Mouse (Mus musculus): ENCODE results near the gene Habp4. TPM values are rescaled to one million over a fixed set of nuclear protein-coding genes. Genes with fewer than 3 reads are reported as not detected.

Habp4 gene
- total and polyA plus RNA-seq, 3 experiments = 20.9 to 37.5 (median 25.0) TPM

DNA sequence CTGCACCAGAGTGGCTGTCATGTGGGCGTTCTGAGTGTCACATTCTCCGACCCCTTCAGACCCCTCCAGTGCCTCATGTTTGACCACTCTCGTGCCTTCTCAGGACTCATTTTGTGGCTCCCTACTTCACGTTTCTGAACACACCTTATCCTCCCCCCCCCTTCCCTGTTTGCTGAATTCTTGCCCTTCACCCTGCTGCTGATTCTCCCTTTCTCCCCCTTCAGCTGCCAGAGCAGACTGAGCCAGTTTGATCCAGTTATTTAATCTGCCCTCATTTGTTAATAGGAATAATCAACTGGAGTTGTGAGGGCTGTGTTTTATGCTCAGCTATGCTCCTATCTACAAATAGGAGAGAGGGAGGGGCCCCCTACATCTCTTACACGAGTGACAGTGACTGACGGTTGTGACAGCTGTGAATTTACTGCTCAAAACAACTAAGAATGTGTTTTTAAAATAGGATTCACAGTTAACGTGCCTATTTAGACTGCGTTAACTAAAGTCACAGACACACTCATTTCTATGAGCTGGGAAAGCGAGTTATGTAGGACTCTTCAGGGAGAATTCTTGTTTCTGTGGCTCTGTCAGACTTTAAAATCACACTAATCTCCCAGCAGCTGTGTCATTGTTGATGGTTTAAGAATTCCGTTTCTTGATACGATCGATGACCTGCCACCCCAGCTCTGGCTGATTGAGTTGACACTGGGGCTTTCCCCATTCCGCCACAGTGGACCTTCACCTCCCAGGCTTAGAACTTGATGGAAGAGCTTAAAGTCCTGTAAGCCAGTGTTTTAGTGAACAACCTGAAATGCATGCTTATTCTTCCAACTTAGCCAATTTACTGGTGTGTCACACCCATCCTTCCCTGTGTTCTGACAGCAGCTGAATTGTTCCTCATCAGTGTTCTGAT lies 17.4 kb downstream of the Habp4 start:
- no peak for DNase-seq

DNA sequence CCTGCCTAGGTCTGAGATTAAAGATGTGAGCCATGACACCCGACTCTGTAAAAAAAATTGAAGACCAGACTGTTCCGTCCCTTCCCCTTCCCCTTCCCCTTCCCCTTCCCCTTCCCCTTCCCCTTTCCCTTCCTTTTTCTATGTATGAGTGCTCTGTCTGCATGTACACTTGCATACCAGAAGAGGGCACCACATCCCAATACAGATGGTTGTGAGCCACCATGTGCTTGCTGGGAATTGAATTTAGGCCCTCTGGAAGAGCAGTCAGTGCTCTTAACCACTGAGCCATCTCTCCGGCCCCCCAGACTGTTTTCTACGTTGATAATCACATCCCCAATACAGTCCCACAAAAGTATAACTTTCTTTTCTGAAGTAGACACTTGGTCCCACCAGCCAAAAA lies 18.7 kb downstream of the Habp4 start:
- no peak for DNase-seq

DNA sequence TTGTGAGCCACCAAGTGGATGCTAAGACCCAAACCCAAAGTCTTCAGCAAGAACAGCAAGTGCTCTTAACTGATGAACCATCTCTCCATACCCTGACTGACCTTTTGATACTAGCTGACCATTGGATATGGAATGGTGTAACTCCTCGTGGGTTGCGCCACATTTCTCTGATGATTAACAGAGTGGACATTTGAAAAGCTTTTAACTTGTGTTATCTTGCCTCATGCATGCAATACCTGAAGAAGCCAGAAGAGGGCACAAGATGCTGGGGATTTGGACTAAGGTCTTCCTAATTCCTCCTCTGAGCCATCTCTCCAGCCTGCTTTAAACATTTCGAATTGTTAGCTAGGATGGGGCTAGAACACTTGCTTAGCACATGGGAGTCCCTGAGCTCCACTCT lies 19.3 kb downstream of the Habp4 start:
- peak; percentile 79 for DNase-seq

DNA sequence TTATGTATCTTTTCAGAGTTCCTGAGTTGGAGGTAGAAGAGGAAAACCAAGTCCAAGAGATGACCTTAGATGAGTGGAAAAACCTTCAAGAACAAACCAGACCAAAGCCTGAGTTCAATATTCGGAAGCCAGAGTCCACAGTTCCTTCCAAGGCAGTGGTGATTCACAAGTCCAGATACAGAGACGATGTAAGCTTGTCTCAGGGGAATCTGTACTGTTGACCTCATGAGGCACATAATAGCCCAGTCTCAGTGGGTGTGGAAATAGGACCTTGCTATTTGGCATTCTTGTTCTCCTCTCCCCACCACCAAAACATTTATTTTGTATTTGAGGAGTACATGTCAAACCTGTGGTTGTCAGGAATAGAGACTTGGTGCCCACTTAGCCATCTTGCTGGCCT lies 20.5 kb downstream of the Habp4 start:
- DNase-seq = no peak

DNA sequence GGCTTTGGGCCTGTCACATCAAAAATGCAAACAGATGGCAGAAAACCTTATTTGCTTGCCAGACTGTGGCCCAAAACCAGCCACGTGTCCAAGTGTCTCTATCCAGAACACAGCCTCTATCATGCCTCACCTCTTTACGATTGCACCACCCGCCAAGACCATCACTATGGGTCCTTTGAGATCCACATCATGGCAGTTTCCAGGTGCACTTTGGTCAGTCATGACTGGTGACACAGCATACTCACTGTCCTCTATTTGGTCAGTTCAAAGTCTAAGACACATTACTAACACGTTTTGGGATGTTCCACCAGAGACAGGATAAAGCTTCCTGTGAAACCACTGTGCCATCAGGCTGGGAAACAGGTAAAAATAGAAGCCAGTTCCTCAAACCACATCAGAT lies 22.0 kb downstream of the Habp4 start:
- DNase-seq = no peak

DNA sequence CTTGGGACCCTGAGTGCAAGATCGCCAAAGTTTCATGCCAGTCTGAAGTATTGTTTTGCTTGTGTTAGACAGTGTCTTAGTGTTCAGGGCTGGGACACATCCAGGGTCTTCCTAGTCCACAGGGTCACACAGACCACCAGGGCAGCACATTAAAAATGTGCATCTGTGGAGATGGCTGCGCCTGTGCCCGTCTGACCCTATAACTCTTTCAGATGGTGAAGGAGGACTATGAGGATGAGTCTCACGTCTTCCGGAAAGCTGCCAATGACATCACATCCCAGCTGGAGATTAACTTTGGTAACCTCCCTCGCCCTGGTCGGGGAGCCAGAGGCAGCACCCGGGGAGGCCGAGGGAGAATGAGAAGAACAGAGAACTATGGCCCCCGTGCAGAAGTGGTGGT lies 22.7 kb downstream of the Habp4 start:
- DNase-seq = no peak

DNA sequence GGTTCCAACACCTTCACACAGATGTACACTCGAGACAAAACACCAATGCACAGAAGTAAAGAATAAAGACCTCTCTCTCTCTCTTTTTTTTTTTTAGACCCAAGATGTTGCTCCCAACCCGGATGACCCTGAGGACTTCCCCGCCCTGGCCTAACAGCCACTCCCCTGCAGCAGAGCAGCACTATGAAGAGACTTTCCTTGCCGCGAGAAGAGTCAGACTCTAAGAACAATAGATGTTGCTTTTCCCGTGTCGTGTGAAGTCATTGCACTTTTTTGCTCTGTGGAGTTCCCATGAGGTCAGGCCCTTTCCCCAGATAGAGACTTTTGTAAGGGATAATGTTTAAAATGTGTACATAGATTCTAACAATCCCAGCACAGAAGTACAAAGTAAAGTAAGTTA lies 23.6 kb downstream of the Habp4 start:
- no peak for DNase-seq

DNA sequence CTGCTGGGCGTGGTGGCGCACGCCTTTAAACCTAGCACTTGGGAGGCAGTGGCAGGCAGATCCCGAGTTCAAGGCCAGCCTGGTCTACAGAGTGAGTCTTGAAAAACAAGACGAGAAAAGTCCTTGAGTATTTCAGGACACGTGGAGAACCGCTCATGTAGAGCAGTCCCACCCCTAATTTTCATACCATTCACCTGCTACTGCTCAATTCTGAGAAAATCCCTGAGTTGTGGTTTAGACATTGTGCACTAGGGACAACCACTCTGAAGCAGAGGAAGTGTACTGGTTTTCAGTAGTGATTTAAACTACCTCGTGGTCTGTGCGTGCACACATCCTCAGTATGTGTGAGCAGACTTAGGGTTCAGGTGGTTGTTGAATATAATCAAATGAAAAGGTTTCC lies 24.0 kb downstream of the Habp4 start:
- DNase-seq = no peak

DNA sequence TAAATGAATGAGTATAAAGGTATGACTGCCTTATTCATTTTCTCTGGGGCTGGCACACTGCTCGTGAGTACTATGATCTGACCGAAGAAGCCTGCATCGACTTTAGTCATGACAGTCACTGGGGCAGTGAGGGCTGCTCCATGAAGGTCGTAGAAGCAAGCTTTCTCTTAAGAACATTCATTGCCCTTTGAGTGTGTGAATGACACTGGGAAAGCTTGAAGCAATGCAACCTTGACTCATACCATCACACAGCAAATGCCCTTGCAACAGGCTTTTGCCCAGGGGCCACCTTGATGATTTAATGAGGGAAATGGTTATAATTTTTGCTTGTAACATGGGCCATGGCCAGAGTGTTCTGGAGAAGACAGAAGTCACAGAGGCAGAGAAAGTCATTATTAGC lies 24.9 kb downstream of the Habp4 start:
- DNase-seq = peak; percentile 65

DNA sequence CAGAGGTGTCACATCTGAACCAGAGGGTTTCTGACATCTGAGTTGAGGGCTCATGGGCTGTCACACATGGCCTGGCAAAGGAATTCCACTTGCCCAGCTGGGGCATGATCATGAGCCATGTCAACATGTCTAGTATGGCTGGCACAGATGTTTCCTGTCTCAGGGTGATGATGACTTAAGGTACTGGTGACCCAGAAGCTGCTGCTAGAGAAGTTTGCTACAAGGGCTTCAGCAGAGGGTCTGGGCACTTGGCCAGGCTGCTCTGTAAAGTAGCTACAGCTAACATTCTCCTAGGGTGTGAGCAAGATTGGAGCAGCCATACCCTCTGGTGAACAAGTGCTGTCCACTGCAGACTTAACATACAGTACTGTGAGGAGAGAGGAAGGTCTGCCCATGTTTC lies 25.4 kb downstream of the Habp4 start:
- no peak for DNase-seq

DNA sequence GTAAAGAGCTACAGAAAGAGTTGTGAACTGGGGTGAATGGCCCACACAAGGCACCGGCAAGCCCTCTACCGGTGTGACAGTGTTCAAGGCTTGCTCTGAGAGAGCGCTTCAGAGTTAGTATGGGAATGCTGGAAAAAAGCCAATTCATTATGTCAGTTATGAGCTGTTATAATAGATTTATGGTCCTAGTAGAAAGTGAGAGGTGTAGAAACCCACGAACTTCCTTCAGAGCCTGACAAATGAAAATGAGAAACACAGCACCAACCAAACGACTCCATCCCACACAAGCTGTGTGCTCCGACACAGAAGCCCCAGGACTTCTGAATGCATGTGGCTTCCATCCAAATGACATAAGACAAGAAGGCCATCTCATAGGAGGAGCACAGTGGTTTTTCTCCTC lies 36.3 kb downstream of the Habp4 start:
- DNase-seq = no peak

DNA sequence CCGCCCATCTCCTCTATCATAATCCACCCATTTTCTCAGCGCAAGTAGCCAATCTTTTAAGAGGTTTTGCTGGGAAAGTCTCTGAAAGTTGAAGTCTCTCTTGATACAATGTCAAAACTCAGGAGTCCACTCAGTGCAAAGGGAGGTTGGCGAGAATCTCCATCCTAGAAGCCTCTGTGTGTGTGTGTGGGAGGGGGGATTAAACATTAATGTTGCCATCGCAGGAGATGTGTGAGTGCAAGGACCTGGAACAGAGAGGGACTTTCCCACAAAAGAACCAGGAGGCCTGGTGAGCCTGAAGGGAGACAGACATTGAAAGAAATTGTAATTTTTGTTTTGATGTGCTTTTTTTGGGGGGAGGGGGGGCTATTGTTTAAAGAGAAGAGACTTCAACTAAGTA lies 36.7 kb downstream of the Habp4 start:
- DNase-seq = no peak

DNA sequence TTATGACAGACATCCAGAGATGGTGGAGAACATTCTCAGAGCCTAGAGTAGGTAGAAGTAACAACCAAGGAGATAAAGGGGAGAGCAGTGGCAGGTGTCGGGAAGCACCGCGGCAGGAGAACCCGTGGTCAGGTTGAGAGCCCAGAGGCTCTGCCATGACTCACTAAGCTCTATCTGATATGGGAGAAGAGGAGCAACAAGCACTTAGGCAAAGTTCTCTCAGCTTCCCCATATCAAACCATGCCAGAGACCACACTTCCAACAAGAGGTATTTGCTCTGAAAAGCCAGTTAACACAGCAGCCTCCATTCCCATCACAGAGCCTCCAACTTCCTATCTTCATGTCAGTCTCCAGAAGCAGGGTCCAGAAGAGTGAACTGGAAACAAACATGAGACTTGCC lies 39.3 kb downstream of the Habp4 start:
- DNase-seq = no peak

DNA sequence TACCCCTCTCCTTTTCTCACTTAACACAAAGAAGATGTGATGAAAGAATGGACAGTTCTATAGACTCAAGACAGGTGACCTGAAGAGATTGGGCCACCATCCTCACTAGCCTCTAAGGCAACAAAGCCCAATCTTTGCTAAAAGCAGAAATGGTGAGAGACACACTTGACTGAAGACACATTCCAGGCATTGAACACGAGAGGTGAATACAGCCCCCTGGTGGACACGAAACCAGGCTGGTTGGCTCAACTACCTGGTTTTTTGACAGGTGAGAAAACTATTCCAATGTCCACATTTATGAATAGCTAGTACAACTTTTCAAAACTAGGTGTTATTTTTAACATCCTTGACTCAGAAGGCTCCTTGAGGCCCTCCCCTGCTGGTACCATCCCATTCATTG lies 43.1 kb downstream of the Habp4 start:
- no peak for DNase-seq

DNA sequence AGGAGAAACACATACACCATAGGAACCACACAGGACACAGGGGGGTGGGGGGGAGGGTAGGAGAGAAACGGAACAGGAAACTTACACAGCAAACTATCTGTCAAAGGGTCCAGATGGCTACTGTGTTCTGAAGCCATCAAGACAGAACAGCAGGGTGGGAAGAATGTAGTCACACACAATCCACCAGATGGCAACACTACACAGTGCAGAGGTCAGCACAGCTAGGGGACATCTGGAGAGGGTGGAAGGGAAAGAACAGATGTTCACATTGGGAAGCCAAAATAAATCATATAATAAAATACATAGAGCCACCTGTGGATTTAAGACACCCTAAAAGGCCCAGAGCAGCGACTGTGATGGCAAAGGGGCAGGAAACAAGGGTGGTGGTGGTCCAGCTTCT lies 43.6 kb downstream of the Habp4 start:
- DNase-seq = no peak

DNA sequence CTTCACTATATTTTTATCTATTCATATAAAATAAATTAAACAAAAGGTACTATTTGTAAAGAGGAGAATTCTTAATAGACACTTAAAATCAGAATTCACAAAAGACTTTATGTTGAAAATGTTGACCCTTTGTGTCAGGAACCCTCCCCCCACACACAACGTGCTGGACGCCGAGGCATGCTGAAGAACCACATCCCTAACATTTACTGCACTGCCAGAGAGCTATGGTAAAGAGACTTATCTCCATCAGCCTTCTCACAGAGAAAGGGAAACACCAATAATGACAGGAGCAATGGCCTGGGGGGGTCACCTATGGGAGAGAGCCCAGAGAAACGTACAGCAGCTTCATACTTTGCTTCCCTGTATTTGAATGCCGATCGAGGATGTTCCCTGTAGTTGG lies 46.5 kb downstream of the Habp4 start:
- no peak for DNase-seq

DNA sequence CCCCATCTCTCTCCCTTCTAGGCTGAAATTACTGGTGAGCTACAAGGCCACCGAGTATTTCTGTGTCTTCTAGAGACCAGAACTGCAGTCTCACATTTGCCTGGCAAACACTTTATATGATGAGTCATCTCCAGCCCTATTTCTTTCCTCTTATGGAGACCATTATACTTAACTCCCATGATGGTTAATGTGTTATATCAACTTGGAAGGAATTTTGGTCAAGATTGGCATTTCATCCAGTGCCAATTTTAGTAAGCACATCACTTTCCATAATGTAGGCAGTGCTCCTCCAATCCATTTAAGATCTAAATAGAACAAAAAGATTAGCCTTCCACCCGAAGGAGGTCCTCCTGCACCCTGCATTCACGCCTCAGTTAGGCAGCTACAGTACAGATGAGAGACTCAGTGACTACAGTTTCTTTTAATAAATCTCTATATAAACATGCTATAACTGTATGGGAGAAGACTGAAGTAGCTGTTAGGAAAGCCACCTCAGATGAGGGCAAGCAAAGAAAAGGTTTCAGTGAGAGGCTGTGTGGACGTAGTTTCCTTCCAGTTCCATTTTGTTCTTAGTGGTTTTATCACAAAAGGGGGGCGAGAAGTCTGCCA lies 50.5 kb downstream of the Habp4 start:
- DNase-seq = no peak

DNA sequence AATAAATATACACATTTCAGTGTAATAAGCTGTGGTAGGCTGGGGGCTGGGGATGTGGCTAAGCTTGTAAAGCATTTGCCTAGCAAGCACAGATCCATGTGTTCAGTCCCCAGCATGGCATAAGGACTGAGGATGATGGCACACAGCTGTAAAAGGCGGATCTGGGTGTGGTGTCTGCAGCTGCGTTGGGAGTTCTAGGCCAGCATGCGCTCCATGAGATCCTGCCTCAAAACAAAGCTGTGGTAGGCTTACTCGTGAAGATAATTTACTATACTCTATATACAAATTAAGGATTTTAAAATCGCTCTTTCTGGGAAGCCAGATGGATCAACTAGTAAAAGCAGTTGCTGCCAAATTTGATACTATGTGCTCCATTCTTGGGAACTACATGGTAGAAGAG lies 53.3 kb downstream of the Habp4 start:
- DNase-seq = no peak

DNA sequence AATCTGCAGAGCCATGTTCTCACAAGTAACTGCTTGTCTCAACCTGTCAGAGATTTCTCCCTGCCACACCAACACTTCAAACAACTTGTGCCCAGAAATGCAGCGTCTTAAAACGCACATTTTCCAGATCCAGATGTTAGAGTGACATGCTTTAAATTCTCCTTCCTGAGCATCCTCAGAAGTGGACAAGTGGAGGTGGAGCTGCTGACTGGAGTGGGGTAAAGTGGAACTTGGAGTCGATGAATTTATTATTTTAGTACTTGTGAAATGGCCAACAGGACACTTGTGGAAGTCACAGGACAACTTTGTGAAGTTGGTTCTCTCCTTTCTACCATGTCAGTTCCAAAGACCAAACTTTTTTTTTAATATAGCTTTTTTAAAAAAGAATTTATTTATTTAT lies 64.1 kb downstream of the Habp4 start:
- DNase-seq = no peak

DNA sequence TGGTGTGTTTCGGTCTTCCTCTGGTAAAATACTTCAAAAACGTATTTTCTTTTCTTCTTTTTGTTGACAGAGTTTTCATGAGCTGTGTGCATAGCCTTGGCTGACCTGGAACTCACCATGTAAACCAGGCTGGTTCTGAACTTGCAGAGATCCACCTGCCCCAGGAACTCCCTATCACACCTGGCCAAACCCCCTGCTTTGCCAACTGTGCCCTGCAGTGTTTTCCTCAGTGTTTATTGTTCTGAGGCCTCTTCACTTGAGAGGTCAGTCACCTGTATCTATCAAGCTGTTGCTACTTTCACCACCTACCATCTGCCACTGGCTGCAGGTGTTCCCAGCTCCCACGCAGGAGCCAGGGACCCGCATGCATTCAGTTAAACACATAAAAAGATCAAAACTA lies 65.1 kb downstream of the Habp4 start:
- DNase-seq = no peak

DNA sequence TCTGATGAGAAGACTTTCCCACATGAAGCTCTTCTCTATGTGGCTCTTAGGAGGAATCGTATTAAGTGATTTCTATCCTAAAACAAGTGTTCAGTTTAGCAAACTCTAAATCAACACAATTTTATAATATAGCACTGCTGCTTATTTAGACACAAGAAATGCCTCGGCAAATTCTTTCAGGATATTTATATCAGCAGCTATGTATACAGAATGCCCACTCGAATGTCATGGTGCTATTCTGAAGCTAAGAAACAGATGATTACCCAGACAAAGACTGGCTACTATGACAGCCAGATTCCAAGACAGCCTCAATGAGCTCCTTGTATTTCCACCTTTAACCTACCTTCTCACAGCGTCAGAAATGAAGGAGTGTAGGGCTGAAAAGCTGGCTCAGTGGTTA lies 71.5 kb downstream of the Habp4 start:
- no peak for DNase-seq

DNA sequence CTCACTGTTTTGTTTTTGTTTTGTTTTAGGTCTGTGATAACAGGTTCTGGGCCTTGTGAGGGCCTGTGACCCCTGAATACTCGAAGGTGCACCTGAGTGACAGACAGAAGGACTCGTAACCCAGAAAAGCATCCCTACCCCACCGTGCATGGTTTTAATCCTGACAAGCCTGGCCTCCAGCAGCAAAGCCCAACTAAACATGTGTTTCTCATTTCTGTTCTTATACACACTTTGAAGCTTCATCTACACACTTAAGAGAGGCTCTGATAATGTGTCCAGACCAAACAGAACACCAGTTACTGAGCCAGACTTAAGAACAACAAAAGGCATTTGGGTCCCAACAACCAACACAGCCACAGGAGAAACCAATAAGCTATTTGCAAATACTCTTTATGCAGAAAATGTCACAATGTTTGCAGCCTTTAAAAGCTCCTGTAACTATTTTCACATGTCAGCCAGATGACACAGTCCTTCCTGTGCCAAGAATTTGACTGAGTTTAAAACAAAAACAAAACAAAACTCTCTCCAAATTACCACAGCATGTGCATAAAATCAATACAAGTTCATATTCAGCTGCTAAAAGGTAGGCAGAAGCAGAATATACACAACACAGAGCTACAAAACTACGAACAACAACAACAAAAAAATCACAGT lies 73.6 kb downstream of the Habp4 start:
- DNase-seq = no peak

DNA sequence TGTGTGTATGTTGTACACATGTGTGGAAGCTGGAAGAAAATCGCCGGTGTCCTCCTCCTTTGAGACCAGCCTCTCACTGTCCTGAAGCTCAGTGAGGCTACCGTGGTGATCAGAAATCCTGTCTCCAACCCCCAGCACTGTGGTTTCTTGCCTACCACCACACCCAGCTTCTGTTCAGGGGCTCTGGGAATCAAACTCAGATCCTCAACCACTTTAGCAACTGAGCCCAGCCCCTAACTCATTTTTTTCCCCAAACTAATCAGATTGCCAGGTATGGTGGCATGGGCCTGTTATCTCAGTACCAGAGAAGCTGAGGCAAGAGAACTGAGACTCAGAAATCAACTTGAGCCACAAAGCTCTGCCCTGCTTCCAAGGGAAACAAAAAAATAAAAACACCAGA lies 74.2 kb downstream of the Habp4 start:
- DNase-seq = no peak
